Mouse (Mus musculus) limb, embryonic 10.5 days (tissue): ENCODE measurements around the gene Pik3c2g. TPM values are rescaled to one million over a fixed set of nuclear protein-coding genes. Genes with fewer than 3 reads are reported as not detected.

Source experiments
- DNase-seq: peaks from one replicate; pipeline ENCODE4 v3.0.0-alpha.2; 2017; ENCODE audit warnings: low spot score
- H3K27ac ChIP-seq: fragments of 300-500 bp; sonication (generic); 2 replicates; pipeline ENCODE4 v1.5.1; 2016; ENCODE audit warnings: mild to moderate bottlenecking
- H3K27me3 ChIP-seq: fragments of 300-500 bp; sonication (generic); 2 replicates; pipeline ENCODE4 v1.6.1; 2016; ENCODE audit warnings: low read depth, mild to moderate bottlenecking; ENCODE audit not compliant: poor library complexity, severe bottlenecking
- H3K36me3 ChIP-seq: fragments of 300-500 bp; sonication (generic); 2 replicates; pipeline ENCODE4 v1.6.1; 2016; ENCODE audit warnings: mild to moderate bottlenecking, moderate library complexity
- H3K4me1 ChIP-seq: fragments of 300-500 bp; sonication (generic); 2 replicates; pipeline ENCODE4 v1.6.1; 2016
- H3K4me3 ChIP-seq: fragments of 300-500 bp; sonication (generic); 2 replicates; pipeline ENCODE4 v1.5.1; 2016; ENCODE audit warnings: mild to moderate bottlenecking, moderate library complexity
- H3K9me3 ChIP-seq: fragments of 300-500 bp; sonication (generic); replicated peaks from 2 replicates; pipeline ENCODE4 v1.6.1; 2016; ENCODE audit warnings: mild to moderate bottlenecking
- WGBS: fragments of 180-500 bp; shearing (Covaris S2); methylation state at CpG from one replicate; pipeline ENCODE4 v1.1.7; 2016; 5-methylcytosine and 5-hydroxymethylcytosine counted together
- polyA plus RNA-seq: library from polyadenylated mRNA; unstranded; fragments of >200 nt; fragmentation: Nextera tagmentation; extraction: Ambion mirVana; gene quantifications from 2 replicates; pipeline ENCODE4 v1.2.1, GENCODE M21; 2016

Pik3c2g gene
- polyA plus RNA-seq, 1 experiment from 2014 or later = 0.33 TPM

GRCm38 (mm10) chr6:139748091-139748771 lies 161.2 kb downstream of the Pik3c2g start:
- WGBS = 87% methylated on average over 13 of the region's 13 CpGs
- no peaks in the 10 kb centered on the region for H3K27me3 ChIP-seq
- H3K4me3 ChIP-seq = no peak overlapping the region
- no peaks in the 10 kb centered on the region for H3K9me3 ChIP-seq
- no peak for DNase-seq
- H3K27ac ChIP-seq = no peak overlapping the region
- no peaks in the 10 kb centered on the region for H3K4me1 ChIP-seq
- no peaks in the 10 kb centered on the region for H3K36me3 ChIP-seq

GRCm38 (mm10) chr6:139750599-139750998 lies 163.6 kb downstream of the Pik3c2g start:
- 89% methylated on average over 2 of the region's 2 CpGs for WGBS
- no peaks in the 10 kb centered on the region for H3K36me3 ChIP-seq
- no peak overlapping the region for H3K4me3 ChIP-seq
- no peak for DNase-seq
- H3K4me1 ChIP-seq = no peaks in the 10 kb centered on the region
- H3K9me3 ChIP-seq = no peaks in the 10 kb centered on the region
- no peak overlapping the region for H3K27ac ChIP-seq
- no peaks in the 10 kb centered on the region for H3K27me3 ChIP-seq

GRCm38 (mm10) chr6:139751022-139751421 lies 164.0 kb downstream of the Pik3c2g start:
- H3K9me3 ChIP-seq = no peaks in the 10 kb centered on the region
- 71% methylated on average over 3 of the region's 3 CpGs for WGBS
- DNase-seq = no peak
- H3K27me3 ChIP-seq = no peaks in the 10 kb centered on the region
- no peaks in the 10 kb centered on the region for H3K4me1 ChIP-seq
- H3K27ac ChIP-seq = no peak overlapping the region
- no peak overlapping the region for H3K4me3 ChIP-seq
- no peaks in the 10 kb centered on the region for H3K36me3 ChIP-seq

GRCm38 (mm10) chr6:139757876-139758275 lies 170.9 kb downstream of the Pik3c2g start:
- Histone ChIP-seq H3K9me3 (no peaks in the 10 kb centered on the region), H3K36me3 (no peaks in the 10 kb centered on the region), H3K4me1 (no peaks in the 10 kb centered on the region), H3K27me3 (no peaks in the 10 kb centered on the region), H3K4me3 (no peak overlapping the region), H3K27ac (no peak overlapping the region)
- DNase-seq = no peak
- 93% methylated on average over 8 of the region's 8 CpGs for WGBS

- no peaks in the 10 kb centered on the region for H3K4me1 ChIP-seq
- no peak overlapping the region for H3K4me3 ChIP-seq
- H3K36me3 ChIP-seq = no peaks in the 10 kb centered on the region
- no peak overlapping the region for H3K27ac ChIP-seq
- H3K27me3 ChIP-seq = no peaks in the 10 kb centered on the region
- DNase-seq = no peak
- WGBS = 76% methylated on average over 4 of the region's 4 CpGs
- H3K9me3 ChIP-seq = no peaks in the 10 kb centered on the region
Measured at GRCm38 (mm10) chr6:139760978-139761377, 174.0 kb downstream of the Pik3c2g start.

GRCm38 (mm10) chr6:139764398-139764797 lies 177.4 kb downstream of the Pik3c2g start:
- H3K4me1 ChIP-seq = no peaks in the 10 kb centered on the region
- no peak overlapping the region for H3K4me3 ChIP-seq
- no peaks in the 10 kb centered on the region for H3K27me3 ChIP-seq
- no peak for DNase-seq
- H3K9me3 ChIP-seq = no peaks in the 10 kb centered on the region
- H3K27ac ChIP-seq = no peak overlapping the region
- H3K36me3 ChIP-seq = no peaks in the 10 kb centered on the region
- WGBS = 95% methylated on average over 3 of the region's 3 CpGs

- WGBS = 94% methylated on average over 7 of the region's 7 CpGs
- Histone ChIP-seq H3K9me3 (no peaks in the 10 kb centered on the region), H3K4me3 (no peak overlapping the region), H3K4me1 (no peaks in the 10 kb centered on the region), H3K27me3 (no peaks in the 10 kb centered on the region), H3K36me3 (no peaks in the 10 kb centered on the region), H3K27ac (no peak overlapping the region)
- no peak for DNase-seq
Measured at GRCm38 (mm10) chr6:139769744-139770473, 182.9 kb downstream of the Pik3c2g start.

GRCm38 (mm10) chr6:139770535-139770934 lies 183.5 kb downstream of the Pik3c2g start:
- no peak overlapping the region for H3K27ac ChIP-seq
- 53% methylated on average over 3 of the region's 3 CpGs for WGBS
- H3K27me3 ChIP-seq = no peaks in the 10 kb centered on the region
- no peak for DNase-seq
- H3K36me3 ChIP-seq = no peaks in the 10 kb centered on the region
- H3K4me3 ChIP-seq = no peak overlapping the region
- H3K9me3 ChIP-seq = no peaks in the 10 kb centered on the region
- no peaks in the 10 kb centered on the region for H3K4me1 ChIP-seq

- Histone ChIP-seq H3K9me3 (no peaks in the 10 kb centered on the region), H3K4me1 (peaks cover 9% of the 10 kb centered on the region), H3K36me3 (no peaks in the 10 kb centered on the region), H3K4me3 (no peak overlapping the region), H3K27me3 (no peaks in the 10 kb centered on the region), H3K27ac (no peak overlapping the region)
- DNase-seq = no peak
- WGBS = 47% methylated on average over 11 of the region's 11 CpGs
Measured at GRCm38 (mm10) chr6:139777576-139778282, 190.7 kb downstream of the Pik3c2g start.

GRCm38 (mm10) chr6:139780028-139780427 lies 193.0 kb downstream of the Pik3c2g start:
- Histone ChIP-seq H3K36me3 (no peaks in the 10 kb centered on the region), H3K4me3 (no peak overlapping the region), H3K27ac (no peak overlapping the region), H3K4me1 (peaks cover 9% of the 10 kb centered on the region), H3K27me3 (no peaks in the 10 kb centered on the region), H3K9me3 (no peaks in the 10 kb centered on the region)
- DNase-seq = no peak
- 78% methylated on average over 2 of the region's 2 CpGs for WGBS

GRCm38 (mm10) chr6:139789479-139789878 lies 202.5 kb downstream of the Pik3c2g start:
- Histone ChIP-seq H3K36me3 (no peaks in the 10 kb centered on the region), H3K27ac (no peak overlapping the region), H3K4me3 (no peak overlapping the region), H3K27me3 (no peaks in the 10 kb centered on the region), H3K4me1 (no peaks in the 10 kb centered on the region), H3K9me3 (no peaks in the 10 kb centered on the region)
- 83% methylated on average over 4 of the region's 4 CpGs for WGBS
- no peak for DNase-seq

- Histone ChIP-seq H3K4me3 (no peak overlapping the region), H3K27me3 (no peaks in the 10 kb centered on the region), H3K36me3 (no peaks in the 10 kb centered on the region), H3K4me1 (peaks cover 6% of the 10 kb centered on the region; the same call in 1 of the 2 replicates), H3K27ac (no peak overlapping the region), H3K9me3 (no peaks in the 10 kb centered on the region)
- no peak for DNase-seq
- 89% methylated on average over 8 of the region's 8 CpGs for WGBS
Measured at GRCm38 (mm10) chr6:139799541-139800226, 212.7 kb downstream of the Pik3c2g start.
